ENCODE assay signal across 9 mouse cellular contexts in the genomic region with DNA sequence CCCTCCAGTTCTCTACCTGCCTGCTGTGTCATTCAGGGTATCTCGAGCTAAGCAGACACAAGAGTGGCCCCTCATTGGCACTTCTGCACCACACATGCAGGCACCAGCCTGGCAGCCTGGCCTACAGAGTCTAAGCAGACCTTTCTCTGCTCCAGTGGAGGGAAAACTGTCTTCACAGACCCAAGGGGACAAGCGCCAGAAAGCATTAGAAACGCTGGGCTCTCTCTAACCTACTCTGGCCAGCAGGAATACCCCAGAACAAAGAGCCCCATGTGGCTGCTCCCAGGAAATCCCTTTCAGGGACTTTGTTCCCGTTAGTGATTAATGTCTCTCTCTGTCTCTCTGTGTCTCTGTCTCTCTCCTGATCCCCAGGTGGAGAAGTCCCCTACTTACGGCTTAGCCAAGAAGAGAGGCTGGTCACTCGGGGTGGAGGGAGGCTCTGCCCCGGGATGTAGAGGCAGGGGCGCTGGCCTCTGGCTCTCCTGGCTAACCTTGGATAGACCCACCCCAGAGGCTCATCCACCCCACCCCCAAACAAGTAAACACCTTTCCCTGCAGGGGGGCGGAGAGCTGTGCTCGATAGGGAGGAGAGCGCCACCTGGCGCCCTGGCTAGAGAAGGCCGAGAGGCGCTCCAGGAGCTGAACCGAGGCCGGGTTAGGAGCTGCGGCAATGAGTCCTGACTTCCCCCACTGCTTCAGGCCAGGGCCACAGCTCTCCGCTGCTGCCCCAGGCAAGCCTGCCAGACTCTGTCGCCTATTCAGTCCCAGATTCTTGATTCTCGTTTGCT. TPM values are rescaled to one million over a fixed set of nuclear protein-coding genes. Genes with fewer than 3 reads are reported as not detected.
A peak's percentile ranks its signal among the peaks of the same experiment; 100 is the strongest.
DNase-seq lines count a peak whose midpoint lies in the region; ATAC-seq and TF ChIP-seq lines count a peak whose summit lies in the region.
"Had no signal": no experiment of that assay in that cellular context is flagged by ENCODE, and none has a peak within 500 bp of the region (broad histone marks: within the 10 kb centered on the region; RNA-seq: fewer than 3 reads in every experiment).

No protein-coding gene starts in this region.

- peaks cover 16% of the 10 kb centered on the region for H3K27me3 ChIP-seq in heart, embryonic 12.5 days (replicated peaks)
- H3K27me3 ChIP-seq in kidney, embryonic 15.5 days: peaks cover 40% of the 10 kb centered on the region
- peaks cover 30% of the 10 kb centered on the region for H3K27me3 ChIP-seq in limb, embryonic 14.5 days (ENCODE audit: control insufficient read depth, insufficient read depth, low read length)
- peaks cover 15% of the 10 kb centered on the region for H3K27me3 ChIP-seq in stomach, embryonic 15.5 days (replicated peaks)

- H3K9me3 ChIP-seq in heart, embryonic 12.5 days (replicated peaks): peaks cover 7% of the 10 kb centered on the region
- H3K9me3 ChIP-seq in kidney, embryonic 15.5 days (replicated peaks): peaks cover under 1% of the 10 kb centered on the region; the same call in 1 of the 2 replicates
- no peaks in the 10 kb centered on the region for H3K9me3 ChIP-seq in limb, embryonic 14.5 days (ENCODE audit: control insufficient read depth, low read length)
- H3K9me3 ChIP-seq in stomach, embryonic 15.5 days: no peaks in the 10 kb centered on the region

- TF ChIP-seq CTCF in brain, embryonic 14.5 days (IDR thresholded peaks at IDR 0.05; ENCODE audit: borderline replicate concordance, extremely low read depth, insufficient read depth, insufficient read length): peak; percentile 96

- H3K27ac ChIP-seq in heart, embryonic 12.5 days (ENCODE audit: poor library complexity, severe bottlenecking): no peak overlapping the region
- 0 out of 2 replicates have a peak overlapping the region, but pooled peaks have one; percentile 13 for H3K27ac ChIP-seq in kidney, embryonic 15.5 days
- H3K27ac ChIP-seq in limb, embryonic 14.5 days (replicated peaks; ENCODE audit: low read depth, low read length): no peak overlapping the region
- H3K27ac ChIP-seq in stomach, embryonic 15.5 days: no peak overlapping the region

- H3K4me2 ChIP-seq in heart, embryonic 12.5 days: peak overlapping the region; percentile 58
- peak overlapping the region; percentile 52 for H3K4me2 ChIP-seq in kidney, embryonic 15.5 days
- H3K4me2 ChIP-seq in limb, embryonic 14.5 days (replicated peaks; ENCODE audit: low read depth, low read length, severe bottlenecking): peak overlapping the region; percentile 37
- H3K4me2 ChIP-seq in stomach, embryonic 15.5 days: peak overlapping the region; percentile 37; the same call in 1 of the 2 replicates

- no peak overlapping the region for H3K4me3 ChIP-seq in heart, embryonic 12.5 days
- 0 out of 2 replicates have a peak overlapping the region, but pooled peaks have one; percentile 11 for H3K4me3 ChIP-seq in kidney, embryonic 15.5 days (replicated peaks)
- H3K4me3 ChIP-seq in limb, embryonic 14.5 days (replicated peaks; ENCODE audit: low read length): peak overlapping the region; percentile 8; the same call in 1 of the 2 replicates
- no peak overlapping the region for H3K4me3 ChIP-seq in stomach, embryonic 15.5 days (replicated peaks)

- no peak overlapping the region for H3K9ac ChIP-seq in heart, embryonic 12.5 days
- H3K9ac ChIP-seq in kidney, embryonic 15.5 days: no peak overlapping the region
- no peak overlapping the region for H3K9ac ChIP-seq in limb, embryonic 14.5 days (ENCODE audit: low read depth, low read length, severe bottlenecking)
- no peak overlapping the region for H3K9ac ChIP-seq in stomach, embryonic 15.5 days

- DNase-seq in 416B (ENCODE audit: low read depth): peak; percentile 71
- peak; percentile 91 for DNase-seq in brain, embryonic 14.5 days (ENCODE audit: low read depth)
- peak; percentile 72 for DNase-seq in limb, embryonic 14.5 days (ENCODE audit: low spot score)

- 6% methylated on average over 20 of the region's 20 CpGs for WGBS in heart, embryonic 12.5 days
- WGBS in kidney, embryonic 15.5 days: 6% methylated on average over 20 of the region's 20 CpGs
- WGBS in limb, embryonic 14.5 days: 8% methylated on average over 20 of the region's 20 CpGs
- WGBS in stomach, embryonic 15.5 days: 7% methylated on average over 20 of the region's 20 CpGs

- TF ChIP-seq POLR2A in brain, embryonic 14.5 days (IDR thresholded peaks at IDR 0.05; ENCODE audit: borderline replicate concordance, extremely low read depth, insufficient read depth, insufficient read length, poor library complexity, severe bottlenecking): no peak
- TF ChIP-seq POLR2A in limb, embryonic 14.5 days (IDR thresholded peaks at IDR 0.05; ENCODE audit: borderline replicate concordance, extremely low read depth, insufficient read depth, insufficient read length): no peak

- H3K36me3 ChIP-seq in heart, embryonic 12.5 days: no peaks in the 10 kb centered on the region
- H3K36me3 ChIP-seq in kidney, embryonic 15.5 days: no peaks in the 10 kb centered on the region
- no peaks in the 10 kb centered on the region for H3K36me3 ChIP-seq in limb, embryonic 14.5 days (ENCODE audit: control insufficient read depth, insufficient read depth, low read length)
- H3K36me3 ChIP-seq in stomach, embryonic 15.5 days: no peaks in the 10 kb centered on the region

- ATAC-seq in erythroblast, adult 5-6 weeks (replicated peaks; ENCODE audit: low FRiP score, poor library complexity, severe bottlenecking): 0 out of 2 replicates have a peak, but pooled peaks have one; percentile 46
- peak; percentile 23; the same call in 1 of the 2 replicates for ATAC-seq in heart, embryonic 12.5 days (ENCODE audit: insufficient number of reproducible peaks, low FRiP score)
- peak; percentile 40; the same call in 1 of the 2 replicates for ATAC-seq in kidney, embryonic 15.5 days (replicated peaks; ENCODE audit: low FRiP score)
- ATAC-seq in limb, embryonic 14.5 days (ENCODE audit: low FRiP score, low read depth): peak; percentile 60; the same call in 1 of the 2 replicates
- 0 out of 2 replicates have a peak, but pooled peaks have one; percentile 5 for ATAC-seq in monocyte, adult 5-6 weeks (replicated peaks; ENCODE audit: insufficient number of reproducible peaks, low FRiP score, low TSS enrichment, poor library complexity, severe bottlenecking)
- ATAC-seq in stomach, embryonic 15.5 days (ENCODE audit: insufficient read depth, low FRiP score, low read depth): 0 out of 2 replicates have a peak, but pooled peaks have one; percentile 5

- peaks cover 42% of the 10 kb centered on the region for H3K4me1 ChIP-seq in heart, embryonic 12.5 days (replicated peaks)
- peaks cover 33% of the 10 kb centered on the region for H3K4me1 ChIP-seq in kidney, embryonic 15.5 days
- 0 out of 2 replicates have a peak, but pooled peaks cover 8% of the 10 kb centered on the region for H3K4me1 ChIP-seq in limb, embryonic 14.5 days (ENCODE audit: control insufficient read depth, insufficient read depth, low read length)
- H3K4me1 ChIP-seq in stomach, embryonic 15.5 days: peaks cover 17% of the 10 kb centered on the region

RNA-seq across cellular contexts. Expression of a gene that starts 49.9 kb away (rescaled TPM):
- polyA plus RNA-seq in brain, embryonic 14.5 days (2012; rRNA removed): not detected in 2 replicates
- total RNA-seq in erythroblast, adult 5-6 weeks (2015; ENCODE audit: low replicate concordance): not detected in 2 replicates
- total RNA-seq in erythroblast, adult 5-6 weeks (2017; ENCODE audit: low replicate concordance): not detected in 2 replicates
- not detected in 2 replicates for polyA plus RNA-seq in heart, embryonic 12.5 days (2016; fragmentation: Nextera tagmentation; extraction: Ambion mirVana)
- not detected in 2 replicates for polyA plus RNA-seq in kidney, embryonic 15.5 days (2015; fragmentation: Nextera tagmentation; extraction: Ambion mirVana)
- not detected in 2 replicates for polyA plus RNA-seq in limb, embryonic 14.5 days (2012; rRNA removed)
- polyA plus RNA-seq in limb, embryonic 14.5 days (2014; fragmentation: Nextera tagmentation; extraction: Ambion mirVana): not detected in 2 replicates
- total RNA-seq in monocyte, adult 5-6 weeks (2017): not detected in 3 replicates
- not detected in 2 replicates for polyA plus RNA-seq in stomach, embryonic 15.5 days (2015; fragmentation: Nextera tagmentation; extraction: Ambion mirVana)
- total RNA-seq: MEL had no signal

Comparison
In these comparisons a context has a peak if more than half of its experiments do, and no peak if none do; other contexts are left out.
1. ATAC-seq: peak in every context shown above with its lines; median percentile 60 in limb, embryonic 14.5 days; 46 in erythroblast, adult 5-6 weeks; 40 in kidney, embryonic 15.5 days; 23 in heart, embryonic 12.5 days; 5 in monocyte, adult 5-6 weeks; 5 in stomach, embryonic 15.5 days.
2. H3K4me3 ChIP-seq: peak in kidney, embryonic 15.5 days (single experiment) and limb, embryonic 14.5 days (single experiment); none in heart, embryonic 12.5 days (single experiment) and stomach, embryonic 15.5 days (single experiment).
3. Peak in every context shown above with its lines, with median percentiles within 50 percentile points of each other: DNase-seq and H3K4me2 ChIP-seq.